Mouse (Mus musculus): Measurements from ENCODE around the gene Hoxb9.

The Hoxb9 gene

GRCm38 (mm10) chr11:96260310-96260970 is 10.8 kb upstream of the Hoxb9 start:
- Histone ChIP-seq H3K36me3 (ENCODE audit: control insufficient read depth, insufficient read depth, low read length, poor library complexity, severe bottlenecking) (no peaks in the 10 kb centered on the region), H3K27me3 (ENCODE audit: control insufficient read depth, insufficient read depth, low read length, poor library complexity, severe bottlenecking) (no peaks in the 10 kb centered on the region; the same call in 1 of the 2 replicates)
- DNase-seq (ENCODE audit: low read depth, low spot score): no peak

GRCm38 (mm10) chr11:96261323-96261890 is 9.8 kb upstream of the Hoxb9 start:
- peak; percentile 48 for DNase-seq (ENCODE audit: low read depth, low spot score)
- H3K36me3 ChIP-seq (ENCODE audit: control insufficient read depth, insufficient read depth, low read length, poor library complexity, severe bottlenecking): no peaks in the 10 kb centered on the region

GRCm38 (mm10) chr11:96262262-96262830 is 8.9 kb upstream of the Hoxb9 start:
- no peak for DNase-seq (ENCODE audit: low read depth, low spot score)
- no peaks in the 10 kb centered on the region for H3K36me3 ChIP-seq (ENCODE audit: control insufficient read depth, insufficient read depth, low read length, poor library complexity, severe bottlenecking)
- peaks cover 1% of the 10 kb centered on the region; the same call in 1 of the 2 replicates for H3K27me3 ChIP-seq (ENCODE audit: control insufficient read depth, insufficient read depth, low read length, poor library complexity, severe bottlenecking)

More at GRCm38 (mm10) chr11:96261323-96261890, 9.8 kb upstream of the Hoxb9 start:
- H3K27me3 ChIP-seq (ENCODE audit: control insufficient read depth, insufficient read depth, low read length, poor library complexity, severe bottlenecking): peaks cover 1% of the 10 kb centered on the region; the same call in 1 of the 2 replicates

- no peak for DNase-seq (ENCODE audit: low read depth, low spot score)
- peaks cover 1% of the 10 kb centered on the region; the same call in 1 of the 2 replicates for H3K27me3 ChIP-seq (ENCODE audit: control insufficient read depth, insufficient read depth, low read length, poor library complexity, severe bottlenecking)
- H3K36me3 ChIP-seq (ENCODE audit: control insufficient read depth, insufficient read depth, low read length, poor library complexity, severe bottlenecking): no peaks in the 10 kb centered on the region
Measured at GRCm38 (mm10) chr11:96263636-96264389, 7.4 kb upstream of the Hoxb9 start.

GRCm38 (mm10) chr11:96264390-96265020 is 6.8 kb upstream of the Hoxb9 start:
- Histone ChIP-seq H3K36me3 (ENCODE audit: control insufficient read depth, insufficient read depth, low read length, poor library complexity, severe bottlenecking) (no peaks in the 10 kb centered on the region), H3K27me3 (ENCODE audit: control insufficient read depth, insufficient read depth, low read length, poor library complexity, severe bottlenecking) (peaks cover 1% of the 10 kb centered on the region; the same call in 1 of the 2 replicates)
- no peak for DNase-seq (ENCODE audit: low read depth, low spot score)

GRCm38 (mm10) chr11:96265954-96266353 is 5.3 kb upstream of the Hoxb9 start:
- no peaks in the 10 kb centered on the region for H3K36me3 ChIP-seq (ENCODE audit: control insufficient read depth, insufficient read depth, low read length, poor library complexity, severe bottlenecking)
- no peak for DNase-seq (ENCODE audit: low read depth, low spot score)
- H3K27me3 ChIP-seq (ENCODE audit: control insufficient read depth, insufficient read depth, low read length, poor library complexity, severe bottlenecking): peaks cover 4% of the 10 kb centered on the region; the same call in 1 of the 2 replicates

GRCm38 (mm10) chr11:96267021-96267920 is 4.0 kb upstream of the Hoxb9 start:
- Histone ChIP-seq H3K27me3 (ENCODE audit: control insufficient read depth, insufficient read depth, low read length, poor library complexity, severe bottlenecking) (peaks cover 4% of the 10 kb centered on the region), H3K36me3 (ENCODE audit: control insufficient read depth, insufficient read depth, low read length, poor library complexity, severe bottlenecking) (no peaks in the 10 kb centered on the region)
- DNase-seq (ENCODE audit: low read depth, low spot score): no peak

- H3K36me3 ChIP-seq (ENCODE audit: control insufficient read depth, insufficient read depth, low read length, poor library complexity, severe bottlenecking): no peaks in the 10 kb centered on the region
- DNase-seq (ENCODE audit: low read depth, low spot score): no peak
- H3K27me3 ChIP-seq (ENCODE audit: control insufficient read depth, insufficient read depth, low read length, poor library complexity, severe bottlenecking): peaks cover 4% of the 10 kb centered on the region
Measured at GRCm38 (mm10) chr11:96268031-96268745, 3.1 kb upstream of the Hoxb9 start.

GRCm38 (mm10) chr11:96269869-96270268 is 1.4 kb upstream of the Hoxb9 start:
- Histone ChIP-seq H3K36me3 (ENCODE audit: control insufficient read depth, insufficient read depth, low read length, poor library complexity, severe bottlenecking) (no peaks in the 10 kb centered on the region), H3K27me3 (ENCODE audit: control insufficient read depth, insufficient read depth, low read length, poor library complexity, severe bottlenecking) (peaks cover 4% of the 10 kb centered on the region)
- DNase-seq (ENCODE audit: low read depth, low spot score): no peak

GRCm38 (mm10) chr11:96271541-96272011 is 319 bp downstream of the Hoxb9 start:
- Histone ChIP-seq H3K36me3 (ENCODE audit: control insufficient read depth, insufficient read depth, low read length, poor library complexity, severe bottlenecking) (no peaks in the 10 kb centered on the region), H3K27me3 (ENCODE audit: control insufficient read depth, insufficient read depth, low read length, poor library complexity, severe bottlenecking) (peaks cover 4% of the 10 kb centered on the region; the same call in 1 of the 2 replicates)
- no peak for DNase-seq (ENCODE audit: low read depth, low spot score)

- no peak for DNase-seq (ENCODE audit: low read depth, low spot score)
- Histone ChIP-seq H3K36me3 (ENCODE audit: control insufficient read depth, insufficient read depth, low read length, poor library complexity, severe bottlenecking) (no peaks in the 10 kb centered on the region), H3K27me3 (ENCODE audit: control insufficient read depth, insufficient read depth, low read length, poor library complexity, severe bottlenecking) (peaks cover 5% of the 10 kb centered on the region; the same call in 1 of the 2 replicates)
Measured at GRCm38 (mm10) chr11:96272024-96272921, 1.0 kb downstream of the Hoxb9 start.

- Histone ChIP-seq H3K36me3 (ENCODE audit: control insufficient read depth, insufficient read depth, low read length, poor library complexity, severe bottlenecking) (no peaks in the 10 kb centered on the region), H3K27me3 (ENCODE audit: control insufficient read depth, insufficient read depth, low read length, poor library complexity, severe bottlenecking) (peaks cover 5% of the 10 kb centered on the region; the same call in 1 of the 2 replicates)
- DNase-seq (ENCODE audit: low read depth, low spot score): no peak
Measured at GRCm38 (mm10) chr11:96274428-96274827, 3.2 kb downstream of the Hoxb9 start.
